Mouse (Mus musculus) testis, postnatal 10 days (tissue): ENCODE results near the gene Arpc3.
"Not testable (repeated sequence)": the region's sequence is repeated elsewhere in the genome, so short reads cannot be mapped to it uniquely, and the experiment has no call there.

Experiments used
- DNase-seq: peaks from one replicate; pipeline ENCODE4 v3.0.0; 2021; ENCODE audit warnings: low spot score

Gene Arpc3

DNA sequence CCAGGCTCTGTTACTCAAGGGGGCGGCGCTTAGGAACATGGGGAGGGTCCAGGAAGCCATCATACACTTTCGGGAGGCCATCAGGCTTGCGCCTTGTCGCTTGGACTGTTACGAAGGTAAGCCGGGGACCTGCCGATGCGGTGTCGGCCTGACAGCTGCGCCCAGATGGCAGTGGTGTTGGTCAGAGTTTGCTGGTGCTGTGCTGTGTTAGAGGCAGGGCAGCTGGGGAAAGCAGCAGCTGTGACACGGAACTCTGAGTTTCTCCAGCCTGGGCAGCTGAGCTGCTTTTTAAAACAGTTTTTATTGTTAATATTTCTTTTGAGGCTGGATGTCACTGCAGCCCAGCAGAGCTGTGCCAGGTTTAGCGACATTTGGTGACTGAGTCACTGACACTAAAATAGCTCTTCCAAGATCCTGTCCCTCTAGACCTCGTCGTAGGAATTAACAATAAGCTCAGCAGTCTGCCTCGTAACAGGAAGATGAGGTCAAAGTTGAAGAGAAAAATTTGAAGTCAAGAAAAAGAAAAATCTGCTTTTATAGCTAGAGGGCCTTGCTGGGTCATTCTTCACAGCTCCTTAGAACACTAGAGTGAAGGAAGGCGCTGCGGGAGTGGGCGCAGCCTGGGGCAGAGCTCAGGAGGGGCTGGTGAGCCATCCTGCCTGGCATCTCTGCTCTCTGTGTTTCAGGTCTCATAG, 47.9 kb downstream of the Arpc3 start:
- DNase-seq, result no peak

- peak; percentile 55 for DNase-seq
Measured at GRCm38 (mm10) chr5:122440095-122440630, 48.5 kb downstream of the Arpc3 start.

- no peak for DNase-seq
Measured at GRCm38 (mm10) chr5:122444492-122444891, 52.8 kb downstream of the Arpc3 start.

- DNase-seq, result no peak
Measured at GRCm38 (mm10) chr5:122445051-122445610, 53.5 kb downstream of the Arpc3 start.

- DNase-seq, result no peak
Measured at GRCm38 (mm10) chr5:122447857-122448256, 56.2 kb downstream of the Arpc3 start.

DNA sequence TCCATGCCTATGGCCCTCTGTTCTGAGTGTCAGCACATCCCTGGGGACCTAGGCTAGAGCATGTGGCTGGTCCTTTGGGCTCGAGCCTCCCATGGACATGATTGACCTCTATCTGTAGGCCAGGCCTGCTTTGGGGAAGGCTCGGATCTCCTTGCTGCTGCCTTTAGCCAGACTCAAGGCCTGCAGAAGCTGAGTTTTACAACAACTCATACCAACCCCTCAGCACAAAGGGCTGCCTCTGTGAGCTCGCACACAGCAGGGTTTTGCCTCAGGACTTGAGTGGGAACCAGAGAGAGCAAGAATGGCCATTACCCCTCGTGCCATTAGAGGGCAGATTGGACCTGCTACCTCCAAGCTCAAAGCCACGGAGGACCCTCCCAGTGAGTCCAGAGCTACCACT, 57.2 kb downstream of the Arpc3 start:
- no peak for DNase-seq

DNA sequence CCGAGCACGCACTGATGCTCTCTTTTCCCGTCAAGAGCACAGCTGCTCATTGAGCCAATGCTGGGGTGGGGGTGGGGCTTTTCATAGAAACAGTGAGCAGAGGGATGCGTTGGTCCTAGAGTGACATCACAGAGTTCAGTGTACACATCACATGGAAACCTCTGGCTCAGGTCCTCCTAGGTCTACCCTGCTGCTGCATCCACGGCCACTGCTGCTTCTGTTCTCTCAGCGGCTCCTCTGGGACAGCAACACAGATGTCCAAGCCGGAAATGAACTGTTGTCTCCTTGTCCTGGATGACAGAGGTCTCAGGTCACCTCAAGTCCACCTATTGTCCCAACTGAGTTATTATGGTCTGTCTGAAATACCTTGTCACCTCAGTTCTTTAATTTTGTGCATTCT, 58.3 kb downstream of the Arpc3 start:
- no peak for DNase-seq

DNA sequence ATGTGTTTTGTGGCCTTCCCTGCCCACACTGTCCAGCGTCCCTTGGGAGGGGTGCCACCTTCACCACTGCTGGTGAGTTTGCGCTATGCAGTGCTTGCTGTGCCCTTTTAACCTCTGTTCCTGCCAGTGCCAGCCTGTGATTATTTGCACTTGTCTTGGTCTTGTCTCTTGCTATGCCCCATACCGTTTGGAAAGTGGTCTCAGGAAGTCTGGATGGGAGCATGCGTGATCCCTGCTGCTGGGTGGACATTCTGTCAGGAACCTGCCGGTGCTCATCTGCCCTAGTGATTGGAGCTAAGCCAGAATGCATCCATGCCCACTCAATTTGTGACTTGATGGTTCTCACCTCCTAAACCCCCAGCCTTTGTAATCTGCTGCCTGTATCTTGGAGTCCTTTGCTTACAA, 59.2 kb downstream of the Arpc3 start:
- no peak for DNase-seq

DNA sequence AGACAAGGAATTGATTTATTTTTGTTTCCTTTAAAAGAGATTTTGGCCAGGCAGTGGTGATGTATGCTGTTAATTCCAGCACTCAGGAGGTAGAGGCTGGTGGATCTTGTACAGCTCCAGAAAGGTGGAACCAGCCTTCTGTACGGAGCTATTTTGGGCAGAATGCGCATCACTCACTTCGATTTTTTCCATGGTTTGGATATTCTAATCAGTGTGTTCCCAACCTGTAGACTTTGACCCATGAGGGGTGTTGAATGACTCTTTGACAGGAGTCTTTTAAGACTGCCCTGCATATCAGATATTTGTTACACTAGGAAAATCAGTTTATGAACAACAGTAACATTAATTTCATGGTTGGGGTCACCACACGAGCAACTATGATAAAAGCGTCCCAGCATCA, 59.6 kb downstream of the Arpc3 start:
- no peak for DNase-seq

DNA sequence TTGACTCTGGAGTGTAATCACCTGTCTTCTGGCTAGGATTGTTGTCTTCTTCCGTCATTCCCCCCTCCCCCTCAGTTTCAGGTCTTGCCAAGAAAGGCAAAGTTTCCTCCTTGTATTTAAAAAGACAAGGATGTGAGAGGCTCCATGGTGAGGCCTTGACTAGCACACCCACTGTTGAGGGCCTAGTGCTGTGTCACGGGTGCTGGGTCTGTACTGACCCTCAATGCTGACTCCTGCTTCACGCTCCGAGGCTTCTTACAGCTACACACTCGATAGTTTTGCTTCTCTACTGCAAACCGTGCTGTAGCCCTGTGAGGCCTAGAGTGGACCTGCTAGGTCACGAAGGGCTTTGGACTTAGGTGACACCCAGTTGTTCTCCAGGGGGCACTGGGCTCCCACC, 60.5 kb downstream of the Arpc3 start:
- no peak for DNase-seq

- DNase-seq, result no peak
Measured at GRCm38 (mm10) chr5:122453188-122453587, 61.5 kb downstream of the Arpc3 start.

DNA sequence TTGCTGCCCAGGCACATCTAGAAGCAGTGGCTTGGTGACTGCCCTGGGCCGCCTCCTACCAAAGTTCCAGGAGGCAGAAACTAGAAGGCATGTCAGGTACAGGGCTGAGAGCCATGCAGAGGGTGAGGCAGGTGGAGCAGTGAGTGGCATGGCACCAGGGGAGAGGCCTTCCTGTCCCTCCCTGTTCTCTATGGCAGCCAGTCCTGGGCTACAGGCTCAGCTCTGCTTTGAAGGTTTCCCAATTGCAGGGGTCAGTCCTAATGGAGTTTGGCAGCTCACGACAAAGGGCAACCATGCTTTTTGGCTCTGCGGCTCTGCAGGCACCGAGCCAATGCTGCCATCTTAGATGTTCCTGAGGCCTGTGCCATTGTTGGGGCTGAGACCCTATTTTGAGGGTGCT, 62.8 kb downstream of the Arpc3 start:
- DNase-seq, result no peak

- no peak for DNase-seq
Measured at GRCm38 (mm10) chr5:122454883-122455282, 63.2 kb downstream of the Arpc3 start.

DNA sequence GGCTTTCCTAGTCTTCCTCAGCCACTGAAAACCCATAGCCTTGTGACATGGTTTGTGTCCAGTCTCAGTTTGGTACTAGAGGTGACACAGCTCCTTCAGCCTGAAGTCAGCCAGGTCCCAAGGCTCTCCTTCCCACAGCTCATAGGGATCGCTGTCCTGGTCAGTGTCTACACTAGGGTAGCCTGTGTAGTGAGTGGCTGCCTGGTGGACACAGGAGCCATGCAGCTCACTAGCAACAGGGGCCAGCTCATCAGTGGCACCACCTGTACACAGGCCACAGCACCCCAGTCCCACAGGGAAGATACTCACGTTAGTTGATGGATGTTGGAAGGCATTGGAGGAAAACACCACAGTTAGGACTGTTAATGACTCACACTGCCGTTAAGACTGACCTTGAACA, 63.9 kb downstream of the Arpc3 start:
- DNase-seq, result no peak

DNA sequence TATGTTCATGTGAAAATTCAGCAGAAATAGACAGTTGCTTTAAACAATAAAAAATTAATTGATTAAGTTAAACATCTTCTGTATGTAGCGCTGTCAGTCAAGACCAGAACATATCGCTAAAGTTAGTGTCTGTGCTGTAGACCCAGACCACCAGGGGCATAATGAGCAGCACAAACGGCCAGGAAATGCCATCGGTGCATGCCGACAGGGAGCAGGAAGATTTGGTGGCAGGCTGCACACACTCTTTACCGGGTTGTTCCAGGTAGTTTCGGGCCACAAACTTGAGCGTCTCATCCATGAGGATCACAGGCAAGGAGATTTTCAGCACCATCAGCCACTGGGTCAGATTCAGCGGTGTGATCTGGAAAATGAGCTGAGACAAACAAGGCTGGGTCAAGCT, 65.4 kb downstream of the Arpc3 start:
- not testable (repeated sequence) for DNase-seq

DNA sequence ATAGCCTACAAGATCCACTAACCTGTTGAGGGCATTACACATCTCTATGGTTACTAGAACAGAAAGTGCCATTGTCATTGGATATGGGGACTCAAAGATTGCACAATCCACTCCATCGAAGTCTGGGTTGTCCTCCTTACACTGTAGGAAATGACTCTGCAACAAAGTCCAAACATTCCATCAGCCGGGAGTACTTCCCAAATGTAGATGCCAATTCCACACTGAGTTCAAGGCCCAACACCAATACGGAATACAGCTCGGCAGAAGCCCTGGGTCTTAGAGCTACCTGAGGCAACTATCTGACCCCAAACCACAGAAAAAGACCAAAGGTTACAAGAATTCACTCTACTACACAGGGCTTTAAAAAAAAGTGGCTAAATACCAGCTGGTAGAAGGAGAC, 66.4 kb downstream of the Arpc3 start:
- DNase-seq, result no peak

- DNase-seq, result no peak
Measured at GRCm38 (mm10) chr5:122459335-122459734, 67.7 kb downstream of the Arpc3 start.

DNA sequence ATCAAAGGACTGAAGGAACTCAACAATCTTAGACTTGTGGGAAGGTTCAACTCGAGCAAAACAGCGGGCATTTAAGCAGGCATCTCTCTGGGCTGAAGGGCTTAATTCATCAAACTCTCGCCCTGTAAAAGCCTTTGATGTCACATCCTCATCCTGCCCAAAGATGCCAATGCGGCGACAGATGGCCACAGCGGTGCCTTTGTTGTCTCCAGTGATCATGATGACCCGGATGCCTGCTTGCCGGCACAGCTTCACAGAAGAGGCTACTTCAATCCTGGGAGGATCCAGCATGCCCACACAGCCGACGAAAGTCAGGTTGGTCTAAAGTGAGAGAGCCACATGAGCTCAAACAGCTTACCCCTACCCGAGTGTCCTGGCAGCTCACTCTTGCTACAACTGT, 69.0 kb downstream of the Arpc3 start:
- DNase-seq, result no peak

- no peak for DNase-seq
Measured at GRCm38 (mm10) chr5:122461431-122461830, 69.8 kb downstream of the Arpc3 start.
